Mouse (Mus musculus) liver, embryonic 13.5 days (tissue): Measurements from ENCODE around the gene Exoc4. TPM values are rescaled to one million over a fixed set of nuclear protein-coding genes. Genes with fewer than 3 reads are reported as not detected.

Source experiments
- ATAC-seq: fragments of 200-750 bp; cut with Nextera tagmentation; 2 replicates; pipeline ENCODE4 v1.8.0; 2017; ENCODE audit warnings: low read depth, mild to moderate bottlenecking, moderate number of reproducible peaks, moderate library complexity
- DNase-seq: peaks from one replicate; pipeline ENCODE4 v3.0.0; 2022
- H3K27ac ChIP-seq: fragments of 300-500 bp; sonication (generic); 2 replicates; pipeline ENCODE4 v1.5.1; 2015; ENCODE audit warnings: moderate library complexity, mild to moderate bottlenecking, inconsistent platforms
- H3K27me3 ChIP-seq: fragments of 300-500 bp; sonication (generic); 2 replicates; pipeline ENCODE4 v1.6.1; 2015; ENCODE audit warnings: mild to moderate bottlenecking, inconsistent platforms
- H3K36me3 ChIP-seq: fragments of 300-500 bp; sonication (generic); 2 replicates; pipeline ENCODE4 v1.6.1; 2015; ENCODE audit warnings: mild to moderate bottlenecking, inconsistent platforms
- H3K4me1 ChIP-seq: fragments of 300-500 bp; sonication (generic); replicated peaks from 2 replicates; pipeline ENCODE4 v1.6.1; 2015; ENCODE audit warnings: inconsistent platforms
- H3K4me2 ChIP-seq: fragments of 300-500 bp; sonication (generic); 2 replicates; pipeline ENCODE4 v1.6.1; 2015; ENCODE audit warnings: inconsistent platforms, mild to moderate bottlenecking, moderate library complexity
- H3K4me3 ChIP-seq: fragments of 300-500 bp; sonication (generic); replicated peaks from 2 replicates; pipeline ENCODE4 v1.5.1; 2015; ENCODE audit warnings: mild to moderate bottlenecking, inconsistent platforms
- H3K9ac ChIP-seq: fragments of 300-500 bp; sonication (generic); 2 replicates; pipeline ENCODE4 v1.6.1; 2015; ENCODE audit warnings: mild to moderate bottlenecking, inconsistent platforms
- H3K9me3 ChIP-seq: fragments of 300-500 bp; sonication (generic); replicated peaks from 2 replicates; pipeline ENCODE4 v1.6.1; 2016; ENCODE audit warnings: inconsistent platforms
- WGBS: fragments of 180-500 bp; shearing (Covaris S2); methylation state at CpG from one replicate; pipeline ENCODE4 v1.1.7; 2015; ENCODE audit not compliant: insufficient replicate concordance; 5-methylcytosine and 5-hydroxymethylcytosine counted together
- polyA plus RNA-seq: library from polyadenylated mRNA; unstranded; fragments of >200 nt; fragmentation: Nextera tagmentation; extraction: Ambion mirVana; gene quantifications from 2 replicates; pipeline ENCODE4 v1.2.1, GENCODE M21; 2015

Exoc4 gene
- polyA plus RNA-seq, 1 experiment from 2014 or later = 11.0 TPM

DNA sequence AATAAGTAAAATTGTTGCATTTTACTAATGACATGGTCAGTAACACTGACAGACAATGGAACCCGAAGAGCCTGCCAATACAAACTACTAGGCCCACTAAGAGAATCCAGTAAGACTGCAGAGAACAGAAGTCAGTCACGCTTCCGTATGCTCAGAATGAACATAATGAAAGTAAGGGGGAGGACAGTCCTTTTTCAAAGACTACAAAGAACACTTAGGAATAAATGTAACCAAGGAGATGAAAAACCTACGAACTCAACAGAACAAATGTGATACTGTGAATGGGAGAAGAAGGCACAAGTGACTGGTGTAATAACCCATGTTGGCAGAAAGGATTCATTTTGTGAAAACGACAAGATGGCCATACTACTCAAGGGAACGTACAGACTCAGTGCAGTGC, 579.6 kb downstream of the Exoc4 start:
- Histone ChIP-seq H3K4me1 (no peaks in the 10 kb centered on the region), H3K4me2 (no peak overlapping the region), H3K4me3 (no peak overlapping the region), H3K9me3 (no peaks in the 10 kb centered on the region), H3K9ac (no peak overlapping the region), H3K27ac (no peak overlapping the region), H3K27me3 (no peaks in the 10 kb centered on the region), H3K36me3 (no peaks in the 10 kb centered on the region)
- ATAC-seq = no peak
- WGBS = 79% methylated on average over 6 of the region's 6 CpGs
- DNase-seq = no peak

DNA sequence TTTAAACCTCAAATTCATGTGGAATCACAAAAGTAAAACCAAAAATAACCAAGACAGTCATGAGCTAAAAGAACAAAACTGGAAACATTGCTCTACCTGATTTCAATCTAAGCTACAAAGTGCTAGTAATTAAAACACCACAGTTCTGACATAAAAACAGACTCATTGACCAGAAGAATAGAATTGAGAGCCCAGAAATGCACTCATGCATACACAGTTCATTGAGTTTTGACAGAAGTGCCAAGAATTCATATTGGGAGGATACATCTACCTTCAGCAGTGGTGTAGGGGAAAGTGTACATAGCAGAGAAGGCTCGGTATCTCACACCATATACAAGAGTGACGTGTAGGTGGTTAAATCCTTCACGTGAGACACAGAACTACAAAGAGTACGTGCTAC, 580.4 kb downstream of the Exoc4 start:
- no peak overlapping the region for H3K27ac ChIP-seq
- H3K4me1 ChIP-seq = no peaks in the 10 kb centered on the region
- DNase-seq = no peak
- no peak overlapping the region for H3K9ac ChIP-seq
- ATAC-seq = no peak
- no peaks in the 10 kb centered on the region for H3K36me3 ChIP-seq
- H3K4me3 ChIP-seq = no peak overlapping the region
- WGBS = 84% methylated on average over 4 of the region's 4 CpGs
- H3K4me2 ChIP-seq = no peak overlapping the region
- H3K27me3 ChIP-seq = no peaks in the 10 kb centered on the region
- no peaks in the 10 kb centered on the region for H3K9me3 ChIP-seq

DNA sequence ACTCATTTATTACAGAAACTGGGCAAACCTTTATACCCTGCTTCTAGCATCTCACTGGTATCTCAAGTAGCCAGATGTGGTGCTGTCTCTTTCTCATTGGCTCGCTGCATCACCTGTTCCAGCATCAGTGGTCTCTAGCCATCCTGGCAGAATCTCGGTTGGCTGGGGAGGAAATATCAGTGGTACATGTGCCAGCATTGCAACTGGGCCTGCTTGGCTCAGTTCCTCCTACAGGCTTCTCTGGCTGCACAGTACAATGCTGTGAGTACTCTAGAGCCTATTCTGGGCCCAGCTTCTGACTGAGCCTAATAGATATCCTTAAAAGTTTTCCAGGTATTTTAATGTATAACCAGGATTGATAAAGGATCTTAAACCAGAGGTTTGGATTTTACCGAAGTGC, 582.4 kb downstream of the Exoc4 start:
- H3K36me3 ChIP-seq = no peaks in the 10 kb centered on the region
- H3K9ac ChIP-seq = no peak overlapping the region
- no peaks in the 10 kb centered on the region for H3K9me3 ChIP-seq
- no peaks in the 10 kb centered on the region for H3K27me3 ChIP-seq
- no peak overlapping the region for H3K4me2 ChIP-seq
- H3K27ac ChIP-seq = no peak overlapping the region
- WGBS = 72% methylated on average over 3 of the region's 3 CpGs
- DNase-seq = no peak
- no peaks in the 10 kb centered on the region for H3K4me1 ChIP-seq
- ATAC-seq = no peak
- no peak overlapping the region for H3K4me3 ChIP-seq

DNA sequence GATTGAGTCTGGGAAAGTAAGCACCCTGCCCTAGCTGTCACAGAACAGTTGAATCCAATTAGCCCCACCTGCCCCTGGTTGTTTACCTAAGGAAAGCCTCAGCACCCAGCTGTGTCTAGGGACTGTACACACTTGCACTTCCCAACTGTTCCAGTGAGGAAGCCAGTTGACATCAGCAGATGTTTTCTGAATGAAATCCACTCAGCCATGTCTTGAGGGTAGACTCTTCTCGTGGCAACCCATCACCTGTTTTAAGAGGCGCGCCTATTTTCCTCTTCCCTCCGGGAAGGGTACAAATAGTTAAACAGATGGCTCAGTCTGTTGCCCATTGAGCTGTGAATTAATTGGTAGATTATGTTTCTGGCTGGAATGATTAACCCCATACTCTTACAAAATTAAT, 584.1 kb downstream of the Exoc4 start:
- no peaks in the 10 kb centered on the region for H3K36me3 ChIP-seq
- no peaks in the 10 kb centered on the region for H3K27me3 ChIP-seq
- no peaks in the 10 kb centered on the region for H3K9me3 ChIP-seq
- WGBS = 85% methylated on average over 4 of the region's 4 CpGs
- H3K4me1 ChIP-seq = no peaks in the 10 kb centered on the region
- ATAC-seq = no peak
- no peak overlapping the region for H3K4me2 ChIP-seq
- no peak overlapping the region for H3K27ac ChIP-seq
- no peak for DNase-seq
- no peak overlapping the region for H3K9ac ChIP-seq
- H3K4me3 ChIP-seq = no peak overlapping the region

DNA sequence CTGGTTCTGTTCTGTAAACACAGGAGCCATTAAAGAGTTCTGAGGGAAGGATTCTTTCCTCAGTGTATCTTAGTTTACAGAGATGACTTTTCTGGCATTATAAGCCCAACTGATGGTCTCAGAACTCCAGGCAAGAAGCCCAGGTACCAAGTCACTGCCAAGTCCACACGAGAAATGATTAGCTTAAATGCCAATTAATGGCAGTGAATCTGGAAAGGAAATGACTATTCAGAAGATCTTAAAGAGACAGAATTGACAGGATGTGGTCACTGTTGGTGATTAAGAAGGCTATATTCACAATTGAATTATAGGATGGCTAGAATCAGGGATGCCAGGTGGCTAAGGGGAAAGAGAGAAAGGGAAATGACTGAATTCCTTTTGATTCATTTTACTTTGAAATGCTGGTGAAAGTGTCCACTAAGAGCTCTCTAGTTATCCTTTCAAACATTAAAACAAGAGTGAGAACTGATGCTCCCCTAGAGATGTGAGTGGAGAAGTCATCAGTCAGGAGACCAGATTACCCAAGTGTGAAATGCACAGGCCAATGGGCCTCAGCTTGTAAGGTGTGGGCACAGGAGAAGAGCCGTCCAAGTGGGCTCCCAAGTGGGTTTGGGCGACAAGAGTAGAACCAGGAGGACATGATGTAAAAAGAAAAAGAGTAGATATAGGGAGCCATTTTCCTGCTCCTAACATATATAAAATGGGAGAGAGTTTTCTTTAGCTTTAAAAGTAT, 587.3 kb downstream of the Exoc4 start:
- no peak overlapping the region for H3K27ac ChIP-seq
- no peak overlapping the region for H3K4me3 ChIP-seq
- H3K9me3 ChIP-seq = no peaks in the 10 kb centered on the region
- DNase-seq (no peak), ATAC-seq (no peak)
- WGBS = 71% methylated on average over 3 of the region's 3 CpGs
- no peak overlapping the region for H3K4me2 ChIP-seq
- H3K4me1 ChIP-seq = no peaks in the 10 kb centered on the region
- H3K9ac ChIP-seq = no peak overlapping the region
- H3K27me3 ChIP-seq = no peaks in the 10 kb centered on the region
- H3K36me3 ChIP-seq = no peaks in the 10 kb centered on the region

DNA sequence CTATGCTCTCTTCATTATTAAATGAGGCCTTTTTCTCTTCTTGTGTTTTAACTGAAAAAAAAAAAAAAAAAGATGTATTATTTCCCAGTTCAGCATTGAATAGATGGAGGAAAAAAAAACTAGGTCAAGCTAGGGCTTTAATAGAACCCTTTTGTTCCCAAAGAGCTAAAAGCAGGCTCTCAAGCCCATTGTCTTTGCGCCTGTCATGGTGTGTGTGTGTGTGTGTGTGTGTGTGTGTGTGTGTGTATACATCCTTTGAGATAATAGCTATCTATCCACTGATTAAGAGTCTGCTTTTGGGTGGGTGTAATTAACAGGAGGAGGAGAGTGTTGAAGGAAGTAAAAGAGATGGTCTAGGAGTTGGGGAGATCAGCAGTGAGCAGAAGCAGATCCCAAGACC, 594.0 kb downstream of the Exoc4 start:
- DNase-seq (no peak), ATAC-seq (no peak)
- H3K4me1 ChIP-seq = no peaks in the 10 kb centered on the region
- H3K36me3 ChIP-seq = no peaks in the 10 kb centered on the region
- WGBS = 62% methylated on average over 1 of the region's 1 CpGs
- H3K4me3 ChIP-seq = no peak overlapping the region
- H3K9me3 ChIP-seq = no peaks in the 10 kb centered on the region
- H3K4me2 ChIP-seq = no peak overlapping the region
- H3K27ac ChIP-seq = no peak overlapping the region
- H3K27me3 ChIP-seq = no peaks in the 10 kb centered on the region
- H3K9ac ChIP-seq = no peak overlapping the region

DNA sequence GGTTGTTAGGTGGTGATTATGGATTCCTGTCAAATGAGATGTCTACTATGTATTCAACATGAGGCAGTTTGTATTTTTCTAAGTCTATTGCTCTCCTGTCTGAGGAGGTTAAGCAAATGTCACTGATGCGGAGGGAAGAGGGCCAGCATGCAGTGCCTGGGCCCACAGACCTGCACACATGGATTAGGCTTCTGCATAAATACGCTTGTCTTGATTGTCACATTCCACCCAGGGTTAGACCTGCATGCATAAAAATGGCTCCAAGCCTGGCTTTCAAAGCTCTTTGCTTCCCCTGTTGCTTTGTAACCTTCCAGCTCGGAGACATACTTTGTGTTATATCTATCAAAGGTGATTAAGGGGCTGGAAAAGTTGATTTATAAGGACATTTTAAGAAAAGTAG, 610.2 kb downstream of the Exoc4 start:
- H3K36me3 ChIP-seq = no peaks in the 10 kb centered on the region
- H3K27ac ChIP-seq = no peak overlapping the region
- no peak overlapping the region for H3K4me3 ChIP-seq
- no peaks in the 10 kb centered on the region for H3K4me1 ChIP-seq
- no peaks in the 10 kb centered on the region for H3K27me3 ChIP-seq
- DNase-seq (no peak), ATAC-seq (no peak)
- no peak overlapping the region for H3K4me2 ChIP-seq
- no peak overlapping the region for H3K9ac ChIP-seq
- 76% methylated on average over 3 of the region's 3 CpGs for WGBS
- H3K9me3 ChIP-seq = no peaks in the 10 kb centered on the region

DNA sequence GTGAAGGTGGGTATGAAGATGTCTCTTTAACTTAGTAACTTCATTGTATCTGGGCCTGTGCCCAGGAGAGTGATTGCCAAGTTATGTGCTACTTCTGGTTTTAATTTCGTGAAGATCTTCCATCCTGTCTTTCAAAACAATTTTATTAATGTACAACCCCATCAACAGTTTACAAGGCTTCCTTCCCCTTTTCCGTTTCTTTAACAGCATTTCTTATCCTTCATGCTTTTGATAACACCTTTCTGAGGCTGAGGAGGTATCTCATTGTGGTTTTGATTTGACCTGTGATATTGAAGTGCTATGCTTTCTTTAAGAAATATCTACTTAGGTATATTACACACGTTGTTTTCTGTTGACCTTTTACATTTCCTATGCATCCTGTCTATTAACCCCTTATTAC, 616.9 kb downstream of the Exoc4 start:
- DNase-seq = no peak
- Histone ChIP-seq H3K4me3 (no peak overlapping the region), H3K4me1 (no peaks in the 10 kb centered on the region), H3K36me3 (no peaks in the 10 kb centered on the region), H3K4me2 (no peak overlapping the region), H3K27ac (no peak overlapping the region), H3K9ac (no peak overlapping the region), H3K27me3 (no peaks in the 10 kb centered on the region), H3K9me3 (no peaks in the 10 kb centered on the region)
- ATAC-seq = no peak
- WGBS = 45% methylated on average over 3 of the region's 3 CpGs

DNA sequence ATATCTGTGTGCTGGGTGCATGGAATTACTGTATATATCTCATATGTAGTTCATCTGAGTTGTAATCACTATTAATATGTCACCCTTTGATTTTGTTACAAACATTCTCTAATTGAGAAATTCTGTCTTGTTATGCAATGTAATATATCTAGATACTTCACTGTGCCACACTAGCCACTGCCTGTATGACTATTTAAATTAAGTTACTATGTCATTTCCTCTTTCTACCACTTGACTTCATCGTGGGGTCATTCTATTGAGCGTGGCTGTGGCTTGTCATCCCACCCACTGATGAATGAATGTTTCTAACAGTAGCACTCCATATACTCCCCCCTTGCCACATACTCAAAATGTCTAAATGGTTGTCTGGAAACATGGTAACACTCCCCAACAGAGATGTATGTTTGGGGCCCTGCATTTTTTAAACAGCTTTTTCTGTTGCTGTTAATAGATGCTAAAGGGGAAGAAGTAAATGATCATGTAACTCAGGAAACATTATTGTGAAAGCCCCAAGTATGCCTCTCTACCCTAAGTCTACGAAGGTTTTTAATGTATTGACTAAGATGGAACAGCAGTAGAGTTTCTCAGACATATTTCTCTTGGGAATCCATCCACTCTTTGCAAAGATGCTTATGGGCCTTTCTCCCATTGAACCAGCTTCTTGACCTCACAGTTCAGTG, 618.2 kb downstream of the Exoc4 start:
- WGBS = 41% methylated on average over 3 of the region's 3 CpGs

DNA sequence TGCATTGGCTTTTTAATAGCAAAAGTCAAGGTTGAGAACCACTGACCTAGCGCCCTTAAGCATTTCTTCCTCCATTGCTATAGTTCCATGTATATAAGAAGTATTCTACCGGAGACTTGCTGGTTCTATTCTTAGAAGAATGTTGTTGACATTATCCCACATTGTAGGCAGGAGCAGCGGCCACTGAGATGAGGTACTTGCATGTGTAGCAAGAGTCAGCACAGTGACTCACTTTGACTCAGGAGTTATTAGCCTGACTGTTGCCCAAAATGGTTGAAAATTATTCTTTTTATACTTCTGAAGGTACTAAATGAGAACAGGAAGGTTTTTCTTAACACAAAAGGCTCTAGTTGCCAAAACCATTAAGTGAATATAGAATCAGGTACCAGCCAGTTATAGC, 620.4 kb downstream of the Exoc4 start:
- DNase-seq (no peak), ATAC-seq (no peak)
- H3K9ac ChIP-seq = no peak overlapping the region
- no peak overlapping the region for H3K4me3 ChIP-seq
- no peak overlapping the region for H3K27ac ChIP-seq
- no peaks in the 10 kb centered on the region for H3K9me3 ChIP-seq
- no peak overlapping the region for H3K4me2 ChIP-seq
- H3K36me3 ChIP-seq = no peaks in the 10 kb centered on the region
- no peaks in the 10 kb centered on the region for H3K27me3 ChIP-seq
- WGBS = 76% methylated on average over 3 of the region's 3 CpGs
- no peaks in the 10 kb centered on the region for H3K4me1 ChIP-seq

More for the DNA sequence above, 618.2 kb downstream of the Exoc4 start:
- H3K4me3 ChIP-seq = no peak overlapping the region
- H3K9me3 ChIP-seq = no peaks in the 10 kb centered on the region
- H3K36me3 ChIP-seq = no peaks in the 10 kb centered on the region
- DNase-seq = no peak
- no peak for ATAC-seq
- H3K27me3 ChIP-seq = no peaks in the 10 kb centered on the region
- no peaks in the 10 kb centered on the region for H3K4me1 ChIP-seq
- H3K9ac ChIP-seq = no peak overlapping the region
- H3K27ac ChIP-seq = no peak overlapping the region
- no peak overlapping the region for H3K4me2 ChIP-seq

DNA sequence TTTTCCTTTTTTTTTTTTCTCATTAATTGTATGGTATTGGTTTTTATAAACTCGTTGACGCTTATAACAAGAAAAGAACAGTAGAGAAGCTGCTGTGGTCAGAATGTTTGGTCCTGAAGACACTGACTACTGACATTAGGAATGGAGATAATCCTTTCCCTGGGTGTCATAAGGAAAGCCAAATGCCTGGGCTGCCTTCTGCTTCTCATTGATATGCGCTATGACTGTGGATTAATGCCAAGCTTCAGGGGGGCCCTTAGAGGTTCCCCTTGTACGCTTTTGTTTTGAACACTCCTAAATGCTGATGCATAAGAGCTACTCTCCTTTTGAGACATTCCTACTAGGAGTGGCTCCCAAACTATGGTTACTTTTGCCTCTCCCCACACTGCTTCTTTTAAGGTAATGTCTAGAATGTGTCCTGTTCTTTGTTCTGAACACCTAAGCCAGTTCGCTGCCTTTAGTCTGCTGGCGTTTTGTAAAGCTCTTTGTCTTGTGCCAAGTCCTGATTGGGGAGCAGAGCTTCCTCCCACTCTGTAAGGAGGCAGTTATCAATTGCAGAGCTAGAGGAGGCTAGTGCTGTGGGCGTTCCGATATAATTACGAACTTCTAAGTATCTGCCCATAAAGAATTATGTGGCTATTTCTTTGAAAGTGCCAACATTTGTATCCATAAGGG, 621.7 kb downstream of the Exoc4 start:
- Histone ChIP-seq H3K9me3 (no peaks in the 10 kb centered on the region), H3K4me2 (no peak overlapping the region), H3K27me3 (no peaks in the 10 kb centered on the region), H3K27ac (no peak overlapping the region), H3K36me3 (no peaks in the 10 kb centered on the region), H3K9ac (no peak overlapping the region), H3K4me1 (no peaks in the 10 kb centered on the region), H3K4me3 (no peak overlapping the region)
- ATAC-seq = no peak
- 65% methylated on average over 9 of the region's 9 CpGs for WGBS
- DNase-seq = no peak
